Mouse (Mus musculus) spleen, postnatal 14 days (tissue): Measurements from ENCODE around the gene Wipf2.
A peak's percentile ranks its signal among the peaks of the same experiment; 100 is the strongest.
"Not testable (repeated sequence)": the region's sequence is repeated elsewhere in the genome, so short reads cannot be mapped to it uniquely, and the experiment has no call there.

Source experiments
- DNase-seq, 2 experiments: peaks; one replicate each; pipeline ENCODE4 v3.0.0; 2021 to 2022; ENCODE audit warnings: low spot score in 2 of 2

The Wipf2 gene

GRCm38 (mm10) chr11:98863028-98863750, at the start of gene Wipf2:
Wipf2 (plus strand) TSS chr11:98863638.
- DNase-seq, result peak; percentile 92 to 96

- DNase-seq, result no peak
Observed at GRCm38 (mm10) chr11:98816706-98817239, 46.7 kb upstream of the Wipf2 start.

DNA sequence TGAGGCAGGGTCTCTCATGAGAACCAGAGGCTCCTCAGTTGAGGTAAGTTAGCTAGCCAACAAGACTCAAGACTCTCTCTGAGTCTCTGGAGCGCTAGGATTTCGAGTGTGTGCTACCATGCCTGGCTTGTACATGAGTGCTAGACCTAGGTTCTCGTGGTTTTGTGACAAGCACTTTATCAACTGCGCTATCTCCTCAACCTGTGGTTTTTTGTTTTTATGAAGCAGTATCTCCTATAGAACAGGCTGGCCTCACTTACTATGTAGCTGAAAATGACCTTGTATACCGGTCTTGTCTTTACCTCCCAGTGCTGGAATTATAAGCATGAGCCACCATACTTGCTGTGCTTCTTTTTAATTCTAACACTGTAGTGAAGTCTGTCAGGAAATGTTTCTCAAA, 42.5 kb upstream of the Wipf2 start:
- no peak for DNase-seq

- DNase-seq, result not testable (repeated sequence)
Observed at GRCm38 (mm10) chr11:98826071-98826470, 37.4 kb upstream of the Wipf2 start.

- no peak for DNase-seq
Observed at GRCm38 (mm10) chr11:98827877-98828276, 35.6 kb upstream of the Wipf2 start.

DNA sequence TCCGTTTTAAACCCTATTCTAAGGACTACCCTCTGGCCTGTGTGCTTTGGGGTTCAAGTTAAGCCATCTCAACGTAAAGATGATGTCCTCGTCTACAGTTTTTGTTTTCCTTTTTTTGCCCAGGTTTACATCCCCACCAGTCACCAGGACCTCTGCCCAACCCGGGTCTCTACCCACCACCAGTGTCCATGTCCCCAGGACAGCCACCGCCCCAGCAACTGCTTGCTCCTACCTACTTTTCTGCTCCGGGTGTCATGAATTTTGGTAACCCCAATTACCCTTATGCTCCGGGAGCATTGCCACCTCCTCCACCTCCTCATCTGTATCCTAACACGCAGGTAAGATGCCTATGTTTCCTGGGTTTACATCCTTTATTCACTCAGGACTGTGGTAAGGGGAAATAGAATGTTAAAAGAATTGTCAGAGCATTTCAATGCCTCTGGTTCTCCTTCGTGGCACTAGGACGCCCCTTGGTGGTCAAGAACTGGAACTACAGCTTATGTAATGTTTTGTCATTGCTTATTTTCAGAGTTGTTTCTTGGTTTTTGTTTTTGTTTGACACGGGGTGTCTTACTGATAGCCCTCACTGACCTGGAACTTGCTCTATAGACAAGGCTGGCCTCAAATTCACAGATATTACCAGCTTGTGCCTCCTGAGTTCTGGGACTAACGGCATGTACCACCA, 34.2 kb upstream of the Wipf2 start:
- DNase-seq, result no peak

DNA sequence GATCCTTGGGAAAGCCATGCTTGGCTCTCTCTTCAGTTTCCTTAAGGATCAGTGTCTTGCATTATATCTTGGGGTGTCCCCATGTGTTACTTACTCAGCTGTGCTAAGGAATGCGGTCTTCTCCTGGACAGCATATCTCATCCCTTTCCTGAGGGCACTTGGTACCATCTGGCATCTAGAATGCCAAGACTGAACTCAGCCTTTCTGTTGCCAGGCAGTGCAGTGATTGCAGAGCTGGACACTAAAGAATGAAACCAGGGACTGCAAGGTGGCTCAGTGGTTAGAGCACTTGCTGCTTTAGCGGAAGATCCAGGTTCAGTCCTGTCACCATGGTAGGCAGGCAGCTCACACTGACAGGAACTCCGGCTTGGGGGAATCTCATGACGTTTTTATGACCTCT, 33.6 kb upstream of the Wipf2 start:
- no peak for DNase-seq

DNA sequence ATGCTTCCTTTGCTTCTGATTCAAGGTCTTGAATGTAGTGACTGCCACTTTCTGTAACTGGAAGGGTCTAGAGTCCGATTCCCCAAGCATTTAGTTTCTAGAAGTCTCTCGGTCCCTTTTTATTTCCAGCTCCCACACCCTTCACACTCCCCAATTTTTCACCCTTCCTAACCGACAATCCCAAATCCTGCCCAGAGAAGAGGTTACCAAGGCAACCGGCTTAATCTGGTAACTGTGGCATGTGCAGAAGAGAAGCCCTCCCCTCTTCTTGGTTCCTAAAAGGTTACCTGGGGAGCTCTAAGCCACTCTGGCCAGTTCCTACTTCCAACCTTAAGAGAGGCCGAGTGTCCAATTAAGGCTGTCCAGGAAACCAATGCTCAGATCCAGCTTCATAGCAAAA, 28.1 kb upstream of the Wipf2 start:
- no peak for DNase-seq

- no peak for DNase-seq
Observed at GRCm38 (mm10) chr11:98835725-98836124, 27.7 kb upstream of the Wipf2 start.

DNA sequence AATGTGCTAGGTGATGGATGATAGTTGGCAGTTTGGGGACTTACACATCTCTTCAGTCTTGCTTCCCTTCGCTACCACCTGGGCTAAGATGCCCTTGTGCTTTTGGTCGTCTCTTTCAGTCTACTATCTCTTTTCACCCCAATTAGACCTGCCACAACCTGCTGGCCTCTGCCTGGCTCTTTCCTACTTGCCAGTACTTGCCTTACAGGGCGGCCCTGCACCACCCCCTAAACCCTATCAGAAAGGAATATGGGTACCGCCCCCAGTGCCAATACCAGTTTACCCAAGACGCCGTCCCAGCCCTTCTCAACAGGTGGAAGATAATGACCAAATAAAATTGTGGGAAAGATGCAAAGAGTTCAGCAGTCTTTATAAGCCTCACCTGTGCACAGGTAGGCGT, 27.3 kb upstream of the Wipf2 start:
- no peak for DNase-seq

DNA sequence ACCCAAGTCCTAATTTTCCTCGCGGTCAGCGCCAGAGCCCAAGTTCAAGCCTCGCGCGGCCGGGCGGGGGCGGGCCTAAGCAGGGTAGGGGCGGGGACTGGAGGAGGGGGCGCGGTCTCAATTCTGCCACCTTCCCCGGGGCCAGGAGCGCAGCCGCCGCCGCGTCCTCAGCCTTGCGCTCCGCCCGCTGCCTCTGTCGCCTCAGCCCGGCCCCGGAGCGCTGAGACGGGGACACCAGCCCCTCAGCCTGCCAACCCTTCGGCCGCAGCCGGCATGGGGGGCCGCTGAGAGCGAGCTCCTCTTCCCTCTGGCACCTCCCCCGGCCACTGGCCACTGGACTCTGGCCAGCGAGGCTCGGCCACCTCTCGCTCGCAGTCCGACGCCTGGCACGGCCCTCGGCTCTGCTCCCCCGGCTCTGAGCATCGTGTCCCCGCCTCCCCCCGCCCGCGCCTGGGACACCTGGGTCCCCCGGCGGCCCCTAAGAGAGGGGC, 26.7 kb upstream of the Wipf2 start, which contains the start of gene Rapgefl1:
Rapgefl1 (plus strand) TSS at position 135 of the 491 bp plus-strand sequence.
- peak; percentile 66 to 69 for DNase-seq

- DNase-seq, result peak in 1 of 2 experiments; percentile 8
Observed at GRCm38 (mm10) chr11:98837231-98837704, 26.2 kb upstream of the Wipf2 start.

DNA sequence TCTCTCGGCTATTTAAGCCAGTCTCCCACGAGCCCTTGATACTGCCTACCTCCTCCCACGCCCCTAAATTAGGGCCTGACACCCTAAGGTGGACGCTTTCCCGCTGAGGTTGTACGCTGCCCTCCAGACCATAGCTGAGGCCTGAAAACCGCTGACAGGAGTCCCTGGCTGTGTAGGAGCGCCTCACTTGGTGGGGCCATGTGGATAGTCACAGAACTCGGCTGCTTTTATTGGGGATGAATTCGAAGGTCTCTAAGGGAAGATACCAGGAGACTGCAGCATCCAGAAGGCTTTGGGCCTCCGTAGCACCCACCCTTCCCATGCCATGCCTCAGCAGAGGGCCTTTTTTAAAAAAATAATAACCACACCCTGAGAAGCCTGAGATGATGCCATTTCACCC, 25.5 kb upstream of the Wipf2 start:
- no peak for DNase-seq

- DNase-seq, result no peak
Observed at GRCm38 (mm10) chr11:98838512-98838911, 24.9 kb upstream of the Wipf2 start.

DNA sequence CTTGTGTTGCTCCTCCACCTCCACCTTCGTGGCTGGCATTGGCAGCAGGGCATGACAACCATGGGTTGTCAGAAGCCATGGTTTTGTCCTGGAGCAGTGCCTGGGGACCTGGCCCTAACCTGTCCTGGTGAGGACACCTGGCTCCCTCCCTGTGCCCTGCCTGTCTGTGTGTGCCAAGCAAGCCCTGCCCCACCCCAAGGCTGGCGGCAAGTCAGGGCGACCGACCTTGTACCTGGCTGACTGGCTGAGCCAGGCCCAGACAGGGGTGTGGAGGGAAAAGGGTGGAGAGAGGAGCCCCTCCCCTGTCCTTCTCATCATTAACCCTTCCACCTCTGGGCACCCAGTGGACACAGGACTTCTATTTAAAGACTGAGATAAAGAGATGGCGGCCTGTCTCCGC, 24.0 kb upstream of the Wipf2 start:
- no peak for DNase-seq

- peak in 1 of 2 experiments; percentile 22 for DNase-seq
Observed at GRCm38 (mm10) chr11:98839897-98840296, 23.5 kb upstream of the Wipf2 start.

DNA sequence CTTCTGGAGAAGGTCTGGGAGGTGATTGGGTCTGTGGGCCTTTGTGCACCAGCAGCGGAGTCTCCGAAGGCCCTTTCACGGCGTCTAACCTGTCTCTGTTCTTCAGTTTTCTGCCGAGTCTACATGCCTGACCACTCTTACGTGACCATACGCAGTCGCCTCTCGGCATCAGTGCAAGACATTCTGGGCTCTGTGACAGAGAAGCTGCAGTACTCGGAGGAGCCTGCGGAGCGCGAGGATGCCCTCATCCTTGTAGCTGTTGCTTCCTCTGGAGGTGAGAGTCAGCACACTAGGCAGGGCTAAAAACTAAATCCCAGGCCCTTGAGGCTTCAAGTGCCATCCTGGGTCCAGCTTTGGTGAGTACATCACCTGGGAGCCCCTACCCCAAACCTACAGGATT, 17.4 kb upstream of the Wipf2 start:
- DNase-seq, result no peak

DNA sequence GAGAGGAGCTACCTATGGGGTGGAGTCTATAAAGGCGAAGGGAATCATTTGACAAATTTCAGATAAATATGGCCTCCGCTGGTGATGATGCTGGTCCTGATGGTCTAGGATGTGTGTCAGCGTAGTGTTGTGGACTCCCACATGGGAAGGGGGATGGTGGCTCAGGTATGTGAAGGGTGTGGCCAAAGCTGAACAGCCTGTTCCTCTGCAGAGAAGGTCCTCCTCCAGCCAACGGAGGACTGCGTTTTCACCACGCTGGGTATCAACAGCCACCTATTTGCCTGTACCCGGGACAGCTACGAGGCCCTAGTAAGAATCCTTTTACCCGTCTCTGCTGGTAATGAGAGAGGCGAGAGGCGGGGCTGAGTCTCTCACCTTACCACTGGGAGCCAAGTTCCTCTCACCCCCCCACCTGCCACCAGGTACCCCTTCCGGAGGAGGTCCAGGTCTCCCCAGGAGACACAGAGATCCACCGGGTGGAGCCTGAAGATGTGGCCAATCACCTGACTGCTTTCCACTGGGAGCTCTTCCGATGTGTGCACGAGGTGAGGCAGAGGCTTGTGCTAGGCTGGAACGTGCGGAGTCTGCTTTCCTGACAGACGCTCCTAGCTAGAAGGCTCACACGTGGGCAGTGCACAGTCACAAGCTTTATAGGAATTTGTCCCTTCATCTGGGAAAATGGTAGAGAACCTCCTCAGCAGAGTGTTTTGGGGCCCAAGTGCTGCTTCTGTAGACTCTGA, 16.4 kb upstream of the Wipf2 start:
- no peak for DNase-seq

DNA sequence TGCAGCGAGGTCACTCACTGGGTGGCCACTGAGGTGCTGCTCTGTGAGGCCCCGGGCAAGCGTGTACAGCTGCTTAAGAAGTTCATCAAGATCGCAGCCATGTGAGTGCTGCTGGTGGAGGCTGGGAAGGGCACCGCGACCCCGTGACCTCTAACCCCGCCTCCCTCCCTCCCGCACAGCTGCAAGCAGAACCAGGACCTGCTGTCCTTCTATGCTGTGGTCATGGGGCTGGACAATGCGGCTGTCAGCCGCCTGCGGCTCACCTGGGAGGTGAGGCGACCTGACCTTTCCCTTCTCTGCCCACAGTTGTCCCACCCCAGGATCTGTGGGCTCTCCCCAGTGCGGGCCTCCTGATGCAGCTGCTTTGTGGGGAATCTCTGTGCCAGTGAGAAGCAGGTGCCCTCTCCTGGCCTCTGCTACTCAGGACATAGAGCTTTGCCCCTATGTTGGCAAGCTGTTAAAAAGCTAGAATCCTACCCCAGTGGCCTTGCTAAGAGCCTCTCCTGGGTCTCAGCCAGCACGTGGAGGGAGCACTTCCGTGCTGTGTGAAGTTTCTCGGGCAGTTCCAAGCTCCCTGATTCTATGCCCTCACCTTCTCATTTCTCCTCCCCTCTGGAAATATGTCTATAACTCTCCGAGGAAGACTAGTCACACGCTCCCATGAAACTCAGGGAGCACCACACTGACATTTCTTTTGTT, 14.1 kb upstream of the Wipf2 start:
- no peak for DNase-seq

DNA sequence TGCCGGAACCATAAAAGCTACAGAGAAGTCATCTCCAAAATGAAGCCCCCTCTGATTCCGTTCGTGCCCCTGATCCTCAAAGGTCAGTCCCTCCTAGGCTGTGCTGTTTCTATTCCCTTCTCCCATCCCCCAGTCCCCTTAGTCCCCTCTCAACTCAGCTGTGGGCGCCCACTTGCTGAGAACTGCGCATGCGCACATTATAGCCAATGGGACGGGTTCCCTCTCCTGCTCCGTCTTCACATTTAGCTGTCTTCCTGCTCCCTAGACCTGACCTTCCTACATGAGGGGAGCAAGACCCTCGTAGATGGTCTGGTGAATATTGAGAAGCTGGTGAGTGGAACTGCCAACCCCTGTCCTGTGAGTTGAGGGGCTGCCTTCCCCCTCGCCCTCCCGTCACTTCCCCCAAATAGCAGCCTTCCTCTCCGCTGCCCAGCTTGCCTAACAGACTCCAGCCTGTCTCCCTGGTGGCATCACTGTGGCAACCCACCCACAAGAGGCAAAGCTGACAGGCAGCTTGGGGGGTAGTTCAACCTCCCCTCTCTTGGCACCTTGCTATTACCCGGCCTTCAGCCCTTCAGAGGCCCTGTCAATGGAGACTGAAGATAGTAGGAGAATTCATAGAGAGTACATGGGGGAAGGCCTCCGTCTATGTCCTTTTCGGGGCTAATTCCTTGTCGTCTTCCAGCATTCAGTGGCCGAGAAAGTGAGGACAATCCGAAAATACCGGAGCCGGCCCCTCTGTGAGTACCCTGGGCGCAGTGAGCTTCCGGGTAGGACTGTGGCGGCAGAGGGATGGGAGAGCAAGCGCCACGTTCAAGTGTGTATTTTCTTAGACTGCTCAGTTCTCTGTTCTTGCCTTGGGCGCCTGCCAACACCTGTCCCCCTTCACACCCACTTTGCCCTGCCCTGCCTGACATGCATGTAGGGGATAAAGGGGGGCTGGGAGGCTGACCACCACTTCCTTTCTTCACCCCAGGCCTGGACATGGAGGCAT, 13.0 kb upstream of the Wipf2 start:
- DNase-seq, result no peak
